Mouse (Mus musculus) thymus, postnatal 14 days (tissue): ENCODE data around the gene Krtcap3.
A peak's percentile ranks its signal among the peaks of the same experiment; 100 is the strongest.
"Not testable (repeated sequence)": the region's sequence is repeated elsewhere in the genome, so short reads cannot be mapped to it uniquely, and the experiment has no call there.

ENCODE experiments used
- DNase-seq: peaks from one replicate; pipeline ENCODE4 v3.0.0; 2021

Krtcap3 gene

DNA sequence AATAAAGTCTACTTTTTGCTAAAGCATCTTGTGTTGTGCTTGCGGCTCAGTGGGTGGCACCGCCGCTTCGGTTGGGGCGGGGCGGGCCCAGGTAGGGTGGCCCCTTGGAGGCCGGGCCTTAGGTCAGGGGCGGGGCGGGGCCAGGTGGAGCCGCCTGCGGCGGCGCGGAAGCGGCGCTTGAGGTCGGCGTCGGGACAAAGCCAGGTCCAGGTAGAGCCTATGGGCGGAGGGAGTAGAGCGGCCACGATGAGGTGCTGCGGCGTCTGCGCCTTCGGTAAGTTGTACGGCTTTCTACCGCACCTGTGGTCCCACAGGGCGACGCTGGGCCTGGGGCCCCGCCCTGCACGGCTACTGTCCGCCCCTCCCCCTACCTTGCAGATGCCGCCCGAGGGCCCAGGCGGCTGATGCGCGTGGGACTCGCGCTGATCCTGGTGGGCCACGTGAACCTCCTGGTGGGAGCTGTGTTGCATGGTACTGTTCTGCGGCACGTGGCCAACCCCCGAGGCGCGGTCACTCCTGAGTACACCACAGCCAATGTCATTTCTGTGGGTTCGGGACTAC lies at the start of gene Krtcap3:
TSS of gene Krtcap3 (plus strand) at position 151 of the 561 bp plus-strand sequence.
- peak; percentile 32 for DNase-seq

DNA sequence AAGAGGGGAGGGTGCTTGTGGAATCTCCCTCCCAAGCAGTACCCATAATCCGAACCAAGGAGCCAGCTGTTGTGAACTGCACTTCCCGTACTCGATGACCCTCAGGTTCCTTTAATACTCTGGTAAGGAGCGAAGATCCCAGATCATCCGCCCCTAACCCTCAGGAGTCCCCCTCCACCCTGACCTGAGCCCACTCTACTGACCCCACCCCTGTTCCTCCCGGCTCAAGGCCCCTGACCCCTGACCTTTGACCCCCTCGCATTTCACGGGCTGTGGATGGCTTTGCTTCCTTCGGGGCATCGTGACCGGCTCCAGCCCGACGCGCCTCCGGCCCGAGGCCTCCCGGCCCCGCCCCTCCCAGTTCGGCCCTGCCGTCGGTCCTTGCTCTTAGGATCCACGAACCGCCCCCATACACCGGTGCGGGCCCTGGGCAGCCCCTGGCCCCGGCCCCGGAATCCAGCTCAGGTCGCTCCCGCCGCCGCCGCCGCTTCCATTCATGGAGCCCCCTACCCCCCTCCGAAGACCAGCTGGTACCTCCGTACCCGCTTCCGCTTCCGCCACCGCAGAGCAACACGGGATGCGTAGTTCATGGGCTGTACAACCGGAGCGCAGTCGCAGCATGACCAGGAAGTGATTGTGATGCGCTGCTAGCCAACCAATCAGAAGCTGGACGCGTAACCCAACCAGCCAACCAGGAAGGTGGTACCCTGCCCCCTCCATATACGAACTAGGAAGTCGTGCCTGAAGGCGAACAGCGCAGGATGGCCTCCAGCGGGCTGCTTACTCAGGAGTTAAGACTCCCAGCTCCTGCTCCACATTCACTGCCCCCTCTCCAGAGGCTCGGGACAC lies 49.5 kb upstream of the Krtcap3 start, which contains the start of gene Zfp513:
TSS of gene Zfp513 (minus strand) at position 562 of the 849 bp plus-strand sequence.
- DNase-seq: peak; percentile 94

- no peak for DNase-seq
Observed at GRCm38 (mm10) chr5:31202933-31203332, 48.6 kb upstream of the Krtcap3 start.

GRCm38 (mm10) chr5:31203866-31204265 lies 47.6 kb upstream of the Krtcap3 start:
- no peak for DNase-seq

DNA sequence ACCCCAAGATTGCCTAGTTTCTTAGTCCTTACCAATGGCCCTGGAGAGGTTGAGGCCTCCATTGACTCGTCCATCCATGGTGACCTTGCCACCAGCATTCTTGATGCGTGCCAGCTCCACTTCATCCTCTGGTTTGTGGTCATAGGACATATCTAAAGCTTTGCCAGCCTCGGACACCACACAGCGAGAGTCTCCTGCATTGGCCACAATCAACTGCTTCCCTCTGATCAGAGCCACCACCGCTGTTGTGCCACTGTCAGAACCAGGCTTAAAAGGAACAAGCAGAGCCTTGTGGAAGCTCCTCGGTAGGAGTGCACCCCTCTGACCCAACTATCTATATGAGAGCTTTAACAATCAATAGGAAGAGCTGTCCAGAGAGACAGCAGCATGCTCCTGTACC lies 47.1 kb upstream of the Krtcap3 start:
- no peak for DNase-seq

DNA sequence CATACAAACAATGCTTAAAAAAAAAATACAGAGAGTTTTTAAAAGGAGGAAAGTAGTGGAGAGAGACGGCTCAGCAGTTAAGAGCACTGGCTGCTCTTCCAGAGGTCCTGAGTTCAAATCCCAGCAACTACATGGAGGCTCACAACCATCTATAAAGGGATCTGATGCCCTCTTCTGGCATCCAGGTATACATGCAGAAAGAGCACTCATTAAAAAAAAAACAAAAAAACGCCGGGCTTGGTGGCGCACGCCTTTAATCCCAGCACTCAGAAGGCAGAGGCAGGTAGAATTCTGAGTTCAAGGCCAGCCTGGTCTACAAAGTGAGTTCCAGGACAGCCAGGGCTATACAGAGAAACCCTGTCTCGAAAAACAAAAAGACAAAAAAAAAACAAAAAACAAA lies 34.9 kb upstream of the Krtcap3 start:
- DNase-seq: not testable (repeated sequence)

GRCm38 (mm10) chr5:31218294-31218693 lies 33.2 kb upstream of the Krtcap3 start:
- DNase-seq: peak; percentile 44

DNA sequence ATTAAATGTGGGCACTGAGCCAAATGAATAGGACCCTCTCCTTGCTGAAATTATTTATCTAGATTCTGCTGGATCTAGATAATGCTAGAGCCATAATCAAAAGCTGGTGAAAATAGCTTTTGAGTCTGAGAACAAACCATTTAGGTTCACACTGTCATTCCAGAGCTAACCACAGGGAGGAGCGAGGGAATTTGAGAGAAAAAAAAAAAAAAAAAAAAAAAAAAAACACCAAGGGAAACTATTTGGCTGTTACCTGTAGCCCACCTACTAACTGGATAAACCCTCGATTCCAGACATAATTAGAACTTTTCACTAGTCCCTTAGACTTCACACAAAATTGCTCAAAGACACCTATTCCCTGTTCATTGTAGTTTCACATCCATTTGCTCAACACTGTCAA lies 32.4 kb upstream of the Krtcap3 start:
- no peak for DNase-seq

DNA sequence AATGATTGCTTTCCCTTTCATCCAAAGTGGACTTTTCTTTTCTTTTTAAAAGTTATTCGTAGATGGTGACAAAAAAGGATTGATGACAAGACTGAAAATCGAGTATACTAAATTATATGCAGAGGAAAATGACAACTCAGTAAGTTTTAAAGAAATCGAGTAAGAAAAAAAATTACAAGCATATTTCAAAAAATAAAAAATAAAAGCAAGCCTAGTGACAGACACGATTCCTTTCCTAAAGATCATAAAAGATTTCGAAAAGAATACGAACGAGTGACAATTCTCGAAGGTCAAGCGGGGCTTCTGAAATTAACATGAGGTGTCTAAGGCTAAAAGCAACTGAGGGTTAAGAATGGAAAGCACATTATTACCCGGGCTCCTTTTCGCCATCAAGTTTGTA lies 32.0 kb upstream of the Krtcap3 start:
- DNase-seq: no peak

- no peak for DNase-seq
Observed at GRCm38 (mm10) chr5:31219911-31220447, 31.5 kb upstream of the Krtcap3 start.

DNA sequence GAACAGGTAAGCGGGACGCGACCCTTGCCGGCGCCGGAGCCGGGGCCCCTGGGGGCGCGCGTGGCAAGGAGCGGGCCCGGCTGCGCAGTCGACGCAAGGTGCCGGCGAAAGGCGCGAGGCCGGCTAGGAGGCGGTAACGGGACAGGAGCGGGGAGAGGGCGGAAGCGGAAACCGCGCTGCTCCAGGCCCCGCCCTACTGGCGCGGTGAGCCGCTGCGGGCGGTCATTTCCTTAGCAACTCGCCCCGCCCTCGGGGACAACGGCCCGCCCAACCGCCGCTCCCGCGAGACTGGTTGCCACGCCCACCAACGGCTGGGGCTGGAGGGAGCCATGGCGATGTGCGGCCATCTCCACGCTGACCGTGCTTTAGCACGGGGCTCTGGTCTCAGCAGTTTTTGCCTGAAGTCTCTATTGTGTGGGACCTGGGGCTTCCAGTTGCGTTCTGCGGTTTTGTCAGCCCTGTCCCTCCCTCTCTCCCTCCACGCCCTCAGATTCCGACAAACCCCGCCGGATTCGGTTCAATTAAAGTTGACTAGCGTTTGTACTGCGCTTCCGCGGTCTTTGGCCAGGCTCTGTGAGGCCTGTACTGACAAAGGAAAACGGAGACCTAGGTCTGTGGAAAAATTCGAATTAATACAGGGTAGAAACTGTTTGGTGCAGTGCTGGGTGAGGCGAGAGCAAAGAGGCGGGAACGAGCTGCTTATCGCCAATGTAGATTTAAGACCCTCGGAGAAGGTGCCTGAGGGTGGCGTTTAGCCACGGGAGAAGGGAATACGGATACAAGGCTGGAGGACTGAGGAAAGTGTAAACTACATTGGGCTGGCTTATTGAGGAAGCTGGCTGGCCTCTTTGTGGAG lies 30.8 kb upstream of the Krtcap3 start, which contains the start of gene Ppm1g:
TSS of gene Ppm1g (minus strand) at position 240 of the 856 bp plus-strand sequence.
- peak; percentile 98 for DNase-seq

- DNase-seq: peak; percentile 52
Observed at GRCm38 (mm10) chr5:31221304-31221945, 30.1 kb upstream of the Krtcap3 start.

GRCm38 (mm10) chr5:31222696-31223095 lies 28.8 kb upstream of the Krtcap3 start:
- DNase-seq: no peak

- no peak for DNase-seq
Observed at GRCm38 (mm10) chr5:31226641-31227040, 24.9 kb upstream of the Krtcap3 start.

DNA sequence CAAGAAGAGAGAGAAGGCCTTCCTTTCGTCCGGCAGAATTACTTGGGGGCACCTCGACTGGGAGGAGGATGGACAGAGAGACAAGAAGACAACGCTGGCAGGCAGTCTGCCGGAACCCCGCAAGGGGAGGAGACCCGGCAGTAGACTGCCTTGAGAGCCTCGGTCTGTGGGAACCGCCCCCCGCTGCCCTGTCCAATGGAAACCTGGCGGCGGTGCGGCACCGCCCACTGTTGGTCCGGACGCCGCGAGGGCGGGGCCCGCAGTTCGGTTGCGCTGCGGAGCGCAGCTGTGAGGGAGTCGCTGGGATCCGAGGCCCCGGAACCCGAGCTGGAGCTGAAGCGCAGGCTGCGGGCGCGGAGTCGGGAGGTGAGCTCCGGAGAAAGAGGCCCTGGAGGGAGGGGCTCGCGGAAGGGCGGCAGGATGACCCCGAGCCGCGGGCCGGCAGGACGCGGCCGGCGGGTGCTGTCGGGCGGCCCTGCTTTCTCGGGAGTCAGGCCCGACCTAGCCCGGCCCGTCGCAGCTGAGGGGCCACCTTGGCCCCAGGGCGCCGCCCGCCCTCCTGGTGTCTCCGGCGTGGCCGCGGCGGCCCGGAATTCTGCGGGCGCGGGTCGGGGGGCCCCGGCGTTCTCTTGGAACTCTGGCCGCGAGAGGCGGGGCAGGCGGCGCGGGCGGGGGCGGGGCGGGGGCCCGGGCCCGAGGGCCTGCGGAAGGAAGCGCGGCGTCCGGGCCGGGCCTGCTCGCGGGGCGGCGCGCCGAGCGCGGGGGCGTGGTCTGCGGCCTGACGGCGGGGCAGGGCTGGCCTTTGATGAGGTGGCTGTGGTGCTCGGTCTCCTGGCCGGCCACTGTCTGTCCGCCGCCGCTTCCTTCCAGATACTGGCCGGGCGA lies 10.6 kb upstream of the Krtcap3 start, which contains the start of the genes Nrbp1 and Gm9970:
TSS of gene Nrbp1 (plus strand) at position 228 of the 885 bp plus-strand sequence.
TSS of gene Gm9970 (minus strand) at position 596 of the 885 bp plus-strand sequence.
- DNase-seq: peak; percentile 97

- DNase-seq: no peak
Observed at GRCm38 (mm10) chr5:31241522-31242034, 9.9 kb upstream of the Krtcap3 start.

DNA sequence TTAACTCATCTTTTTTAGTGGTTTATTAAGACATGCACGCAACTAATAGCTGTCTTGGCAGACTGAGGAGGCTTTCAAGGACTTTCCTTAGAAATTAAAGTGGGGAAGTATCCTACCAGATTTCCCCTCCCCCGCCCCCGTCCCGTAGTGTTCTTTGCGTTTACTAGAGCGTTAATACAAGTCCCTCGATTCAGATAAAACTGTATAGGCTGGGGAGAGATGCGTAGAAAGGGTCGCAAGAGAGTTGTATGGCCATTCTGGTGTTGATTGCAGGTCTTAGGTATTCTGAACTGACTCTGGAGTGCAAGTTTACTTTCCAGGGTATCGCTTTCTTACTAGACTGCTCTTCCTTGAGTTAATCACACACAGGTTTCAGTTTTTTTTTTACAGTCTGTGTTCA lies 9.3 kb upstream of the Krtcap3 start:
- no peak for DNase-seq

DNA sequence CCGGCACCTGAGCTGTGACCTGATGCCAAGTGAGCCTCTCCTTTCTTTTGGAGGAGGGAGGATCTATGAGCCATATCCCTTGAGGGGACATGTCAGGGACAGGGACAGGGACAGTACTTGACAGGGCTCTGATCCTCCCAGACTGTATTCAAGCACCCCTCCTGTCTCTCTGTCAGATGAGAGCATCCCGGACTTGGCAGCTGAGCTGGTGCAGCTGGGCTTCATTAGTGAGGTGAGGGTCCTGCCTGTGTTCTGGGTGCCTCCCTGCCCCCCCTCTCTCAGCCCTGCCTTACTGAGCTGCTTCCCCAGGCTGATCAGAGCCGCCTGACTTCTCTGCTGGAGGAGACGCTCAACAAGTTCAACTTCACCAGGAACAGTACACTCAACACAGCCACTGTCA lies 775 bp upstream of the Krtcap3 start:
- no peak for DNase-seq

DNA sequence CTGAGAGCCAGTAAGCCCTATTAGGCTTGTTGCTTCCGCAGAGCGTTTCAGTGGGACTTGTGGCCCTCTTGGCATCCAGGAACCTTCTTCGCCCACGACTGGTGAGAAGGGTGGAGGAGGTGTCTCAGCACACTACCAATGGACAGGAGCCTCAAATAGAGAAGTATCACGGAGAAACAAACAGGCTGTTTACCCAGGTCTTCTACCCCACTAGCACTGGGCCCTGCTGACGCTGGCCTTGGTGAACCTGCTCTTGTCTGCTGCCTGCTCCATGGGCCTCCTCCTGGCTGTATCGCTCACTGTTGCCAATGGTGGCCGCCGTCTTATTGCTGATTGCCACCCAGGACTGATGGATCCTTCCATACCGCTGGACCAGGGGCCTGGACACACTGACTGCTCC lies 660 bp downstream of the Krtcap3 start:
- DNase-seq: no peak

GRCm38 (mm10) chr5:31252795-31253545 lies 1.5 kb downstream of the Krtcap3 start:
- DNase-seq: no peak
